Mouse (Mus musculus) frontal cortex, postnatal 10 days (tissue): ENCODE data around the gene Krtap14.

ENCODE experiments used
- DNase-seq, 2 experiments: peaks; one replicate each; pipeline ENCODE4 v3.0.0; 2022; ENCODE audit warnings: low spot score in 2 of 2, mixed read lengths in 1 of 2

Gene Krtap14

GRCm38 (mm10) chr16:88826095-88826652, at the start of gene Krtap14:
Krtap14 (minus strand) TSS chr16:88826145.
- DNase-seq, result no peak

GRCm38 (mm10) chr16:88874169-88874568, 48.2 kb upstream of the Krtap14 start, which contains the start of gene Krtap19-2:
Krtap19-2 (minus strand) TSS chr16:88874269.
- no peak for DNase-seq

- DNase-seq, result no peak
These were observed 43.4 kb upstream of the Krtap14 start, which contains the start of gene Krtap19-1 for GRCm38 (mm10) chr16:88869311-88869710. Krtap19-1 (minus strand) TSS chr16:88869411.

- DNase-seq, result no peak
These were observed 39.0 kb upstream of the Krtap14 start for GRCm38 (mm10) chr16:88864887-88865407.

- DNase-seq, result no peak
These were observed 25.5 kb upstream of the Krtap14 start for GRCm38 (mm10) chr16:88851450-88851849.

- DNase-seq, result no peak
These were observed 22.6 kb upstream of the Krtap14 start for GRCm38 (mm10) chr16:88848558-88848957.

GRCm38 (mm10) chr16:88847363-88847762, 21.4 kb upstream of the Krtap14 start:
- no peak for DNase-seq

GRCm38 (mm10) chr16:88826978-88827377, 1.0 kb upstream of the Krtap14 start:
- DNase-seq, result no peak

- no peak for DNase-seq
These were observed 2.2 kb downstream of the Krtap14 start for GRCm38 (mm10) chr16:88823736-88824135.

- DNase-seq, result no peak
These were observed 5.9 kb downstream of the Krtap14 start, which contains the start of gene Krtap15 for GRCm38 (mm10) chr16:88820066-88820465. Krtap15 (plus strand) TSS chr16:88820215.

GRCm38 (mm10) chr16:88811827-88812226, 14.1 kb downstream of the Krtap14 start, which contains the start of gene Gm20741:
Gm20741 (minus strand) TSS chr16:88812220.
- DNase-seq, result no peak

GRCm38 (mm10) chr16:88786786-88787185, 39.2 kb downstream of the Krtap14 start:
- DNase-seq, result no peak

GRCm38 (mm10) chr16:88777596-88777995, 48.3 kb downstream of the Krtap14 start, which contains the start of gene Gm5965:
Gm5965 (plus strand) TSS chr16:88777896.
- DNase-seq, result no peak

GRCm38 (mm10) chr16:88774106-88774505, 51.8 kb downstream of the Krtap14 start, which contains the start of gene 2310057N15Rik:
2310057N15Rik (minus strand) TSS chr16:88774206.
- no peak for DNase-seq
